Mouse (Mus musculus): ENCODE data around the gene Itgav.

Gene Itgav

GRCm38 (mm10) chr2:83753008-83753407 lies 28.8 kb downstream of the Itgav start:
- no peak for DNase-seq

GRCm38 (mm10) chr2:83754306-83754837 lies 30.2 kb downstream of the Itgav start:
- DNase-seq: no peak

- DNase-seq: no peak
Measured at GRCm38 (mm10) chr2:83758606-83759215, 34.5 kb downstream of the Itgav start.

DNA sequence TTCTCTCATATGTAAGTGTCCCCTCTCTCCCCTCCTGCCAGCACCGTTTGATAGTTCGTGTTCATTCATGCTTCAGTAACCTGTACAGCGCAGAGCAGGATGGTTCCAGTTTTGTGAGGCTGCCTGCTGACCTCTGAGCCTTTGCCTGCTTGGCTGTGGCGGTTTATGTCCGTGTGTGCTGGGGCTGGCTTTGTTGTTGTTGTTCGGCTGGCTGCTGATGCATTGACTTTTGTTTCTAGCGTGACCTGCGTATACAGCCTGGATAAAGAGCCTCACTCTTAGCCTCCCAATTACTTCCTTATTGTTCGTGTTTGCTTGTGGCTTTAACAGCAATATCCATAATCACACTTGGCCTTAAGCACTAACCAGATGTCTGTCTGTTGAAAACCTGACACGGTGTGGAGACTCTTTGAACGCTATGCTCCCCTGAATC lies 35.0 kb downstream of the Itgav start:
- DNase-seq: no peak

GRCm38 (mm10) chr2:83759667-83760066 lies 35.5 kb downstream of the Itgav start:
- DNase-seq: peak; percentile 39

DNA sequence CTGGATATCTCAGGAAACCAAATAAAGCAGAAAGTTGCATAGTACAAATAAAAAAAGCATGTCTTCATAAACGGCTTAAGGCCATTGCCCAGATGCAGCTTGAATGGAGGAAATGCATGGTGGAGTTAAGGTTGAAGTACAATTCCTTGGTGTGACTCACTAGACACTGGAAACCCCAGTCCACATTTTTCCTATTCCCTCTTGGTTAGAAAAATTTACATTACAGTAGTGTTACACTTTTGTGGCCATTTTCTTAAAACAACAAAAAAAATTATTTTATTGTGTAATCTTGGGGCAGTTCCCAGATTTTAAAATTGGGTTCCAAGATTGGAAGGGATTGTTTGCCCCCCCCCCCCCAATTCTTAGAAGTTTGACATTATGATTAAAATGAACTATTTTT lies 35.9 kb downstream of the Itgav start:
- no peak for DNase-seq

DNA sequence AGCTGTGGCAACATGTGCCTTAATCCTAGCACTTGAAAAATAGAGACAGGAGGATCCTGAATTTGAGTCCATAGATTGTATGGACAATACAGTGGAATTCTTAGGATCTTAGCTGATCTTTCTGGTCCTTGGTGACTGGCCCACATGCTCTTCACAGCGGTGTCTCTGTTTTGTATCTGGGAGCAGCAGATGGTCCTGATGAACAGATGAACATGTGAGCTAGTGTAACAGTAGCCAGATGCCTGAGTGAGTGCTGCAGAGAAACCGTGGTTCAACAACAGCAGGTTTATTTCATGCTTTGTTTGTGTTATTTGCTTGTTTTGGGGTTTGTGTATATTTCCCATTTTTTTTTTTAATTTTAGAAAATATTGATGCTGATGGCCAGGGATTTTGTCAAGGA lies 37.3 kb downstream of the Itgav start:
- no peak for DNase-seq

GRCm38 (mm10) chr2:83762106-83762855 lies 38.1 kb downstream of the Itgav start:
- DNase-seq: no peak

DNA sequence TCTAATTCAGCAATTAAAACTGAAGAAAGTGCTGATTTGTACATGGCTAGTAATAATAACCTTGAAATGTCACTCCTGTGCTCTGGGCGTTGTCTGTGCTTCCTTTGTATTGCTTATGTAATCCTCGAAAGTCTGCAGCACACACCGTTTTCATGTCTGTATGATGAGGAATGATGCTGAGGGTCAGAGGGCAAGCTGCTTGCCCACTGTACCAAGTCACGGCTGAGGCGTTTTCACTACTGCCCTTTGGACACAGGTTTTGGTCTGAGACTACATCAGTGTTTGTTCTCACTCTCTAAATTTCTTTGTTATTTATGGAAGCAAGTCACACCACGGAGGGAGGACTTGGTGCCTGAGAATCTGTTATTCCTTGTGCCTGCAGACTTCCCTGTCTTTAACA lies 41.9 kb downstream of the Itgav start:
- no peak for DNase-seq

- DNase-seq: no peak
Measured at GRCm38 (mm10) chr2:83766878-83767277, 42.7 kb downstream of the Itgav start.

DNA sequence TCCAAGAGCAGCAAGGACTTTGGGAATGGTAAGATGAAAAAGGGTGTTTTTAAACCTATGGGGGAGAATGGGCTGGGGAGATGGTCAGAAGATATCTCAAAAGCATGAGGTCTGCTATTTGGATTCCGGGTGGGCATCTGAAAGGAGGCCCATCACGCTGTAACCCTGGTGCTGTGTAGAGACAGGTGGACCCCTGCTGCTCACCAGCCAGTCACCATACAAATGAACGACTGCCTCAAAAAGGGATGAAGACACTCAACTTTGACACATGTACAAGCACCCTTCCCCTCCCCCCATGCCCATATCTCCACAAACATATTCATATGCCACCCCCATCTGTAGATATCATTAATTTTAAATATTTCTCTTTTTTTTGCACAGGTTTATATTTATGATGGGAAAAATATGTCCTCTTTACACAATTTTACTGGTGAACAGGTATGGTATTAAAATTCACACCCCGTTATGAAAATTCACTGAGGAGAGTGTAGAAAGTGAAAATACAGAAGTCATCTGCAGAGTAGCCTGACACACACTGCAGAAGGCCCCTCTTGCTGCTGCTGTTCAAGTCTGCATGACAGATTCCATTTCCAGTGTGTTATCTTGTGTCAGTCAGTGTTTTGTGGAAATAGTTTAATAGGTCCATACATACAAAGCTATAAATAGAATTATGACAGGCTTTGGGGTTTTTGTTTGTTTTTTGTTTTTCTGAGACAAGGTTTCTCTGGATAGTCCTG lies 44.3 kb downstream of the Itgav start:
- no peak for DNase-seq

GRCm38 (mm10) chr2:83771155-83771812 lies 47.1 kb downstream of the Itgav start:
- peak; percentile 84 for DNase-seq

- DNase-seq: no peak
Measured at GRCm38 (mm10) chr2:83791330-83792073, 67.3 kb downstream of the Itgav start.

DNA sequence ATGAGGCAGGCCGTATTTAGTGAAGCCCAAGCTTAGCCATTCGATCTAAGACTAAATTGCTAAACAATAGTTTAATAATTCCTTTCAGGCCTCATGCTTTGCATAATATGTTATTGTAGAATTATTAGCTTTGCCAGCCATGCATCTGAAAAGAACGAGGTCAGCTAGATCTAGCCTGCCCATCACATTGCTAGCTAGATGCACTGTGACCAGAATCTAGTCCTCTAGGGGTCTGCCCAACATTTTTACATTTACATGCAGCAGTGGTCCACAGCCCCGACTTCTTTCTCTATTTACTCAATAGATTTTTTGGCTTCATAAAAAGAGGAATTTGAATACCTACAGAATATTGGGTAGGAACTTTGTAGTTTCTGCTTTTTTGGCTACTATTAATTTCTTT lies 67.9 kb downstream of the Itgav start:
- no peak for DNase-seq

DNA sequence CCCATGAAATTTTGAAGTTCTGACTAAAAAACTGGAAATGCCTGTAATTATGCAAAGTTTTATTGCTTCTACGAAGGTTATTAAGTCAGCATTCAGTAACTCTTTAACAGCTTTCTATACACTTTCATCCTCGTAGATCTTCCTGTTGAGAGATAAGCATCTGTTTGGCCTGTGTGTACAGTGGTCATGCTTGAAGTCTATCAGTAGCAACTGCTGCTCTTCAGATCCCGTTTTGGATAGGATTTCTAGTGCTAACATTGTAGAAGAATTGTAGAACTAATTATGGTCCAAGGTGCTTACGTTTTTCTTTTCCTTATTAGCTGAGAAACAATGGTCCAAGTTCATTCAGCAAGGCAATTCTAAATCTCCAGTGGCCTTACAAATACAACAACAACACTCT lies 71.6 kb downstream of the Itgav start:
- no peak for DNase-seq

DNA sequence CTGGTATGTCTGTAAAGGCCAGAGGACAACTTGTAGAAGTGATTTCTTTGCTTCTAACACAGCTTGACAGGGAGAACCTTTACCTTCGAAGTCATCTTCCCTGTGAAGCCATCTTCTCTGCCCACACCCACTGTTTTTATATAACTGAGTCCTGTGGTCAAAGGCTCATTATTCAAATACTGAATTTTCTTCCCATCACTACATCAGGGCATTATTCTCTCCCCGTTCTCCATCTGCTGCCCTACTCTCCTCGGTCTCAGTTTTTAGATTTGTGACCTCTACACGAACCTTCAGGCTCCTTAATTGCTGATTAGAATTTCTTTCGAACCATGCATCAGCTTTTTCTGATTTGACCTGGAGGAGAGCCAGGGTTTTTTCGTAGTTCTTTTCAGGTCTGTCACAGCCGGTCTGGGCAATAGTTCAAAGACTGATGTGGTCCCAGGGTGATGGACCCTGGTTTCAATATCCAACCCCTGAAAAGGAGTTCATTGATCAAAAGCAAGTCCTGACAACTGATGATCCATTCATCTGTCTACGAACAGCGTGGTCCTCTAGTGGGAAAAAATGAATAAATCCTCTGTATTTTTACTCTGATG lies 73.8 kb downstream of the Itgav start:
- DNase-seq: no peak

- peak; percentile 62 for DNase-seq
Measured at GRCm38 (mm10) chr2:83812483-83813272, 88.5 kb downstream of the Itgav start, which contains the start of gene Fam171b. TSS of gene Fam171b (plus strand) at chr2:83812636.

DNA sequence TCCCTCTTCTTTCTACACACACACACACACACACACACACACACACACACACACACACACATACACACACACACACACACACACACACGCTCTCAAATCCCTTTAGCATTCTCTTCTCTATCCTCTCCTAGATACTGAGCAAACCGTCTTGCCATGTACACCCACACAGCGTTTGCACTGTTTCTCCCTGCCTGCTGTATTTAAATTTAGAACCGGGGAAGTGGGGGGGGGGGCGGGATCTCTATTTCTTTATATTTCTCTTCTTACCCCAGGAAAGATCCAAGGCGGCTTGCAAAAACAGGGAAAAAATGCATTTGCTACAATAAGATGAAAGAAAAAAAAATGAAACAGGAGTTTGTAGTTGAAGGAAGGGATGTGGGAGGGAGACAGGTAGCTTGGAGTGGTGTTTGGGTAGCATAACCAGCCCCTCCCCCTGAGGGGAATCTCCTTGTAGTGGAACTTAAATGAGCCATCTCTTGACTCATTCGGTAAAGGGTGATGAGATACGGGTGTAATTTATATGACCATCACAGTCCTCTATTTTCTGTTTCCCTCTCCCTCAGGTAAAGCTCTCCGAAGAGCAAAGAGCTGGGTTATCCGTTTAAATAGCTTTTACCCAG lies 89.2 kb downstream of the Itgav start:
- DNase-seq: no peak

GRCm38 (mm10) chr2:83814009-83814408 lies 89.8 kb downstream of the Itgav start:
- peak; percentile 17 for DNase-seq

GRCm38 (mm10) chr2:83816147-83816546 lies 92.0 kb downstream of the Itgav start:
- DNase-seq: no peak

GRCm38 (mm10) chr2:83825161-83825560 lies 101.0 kb downstream of the Itgav start:
- no peak for DNase-seq
